Mouse (Mus musculus): ENCODE data around the gene Hoxb7.

Gene Hoxb7

DNA sequence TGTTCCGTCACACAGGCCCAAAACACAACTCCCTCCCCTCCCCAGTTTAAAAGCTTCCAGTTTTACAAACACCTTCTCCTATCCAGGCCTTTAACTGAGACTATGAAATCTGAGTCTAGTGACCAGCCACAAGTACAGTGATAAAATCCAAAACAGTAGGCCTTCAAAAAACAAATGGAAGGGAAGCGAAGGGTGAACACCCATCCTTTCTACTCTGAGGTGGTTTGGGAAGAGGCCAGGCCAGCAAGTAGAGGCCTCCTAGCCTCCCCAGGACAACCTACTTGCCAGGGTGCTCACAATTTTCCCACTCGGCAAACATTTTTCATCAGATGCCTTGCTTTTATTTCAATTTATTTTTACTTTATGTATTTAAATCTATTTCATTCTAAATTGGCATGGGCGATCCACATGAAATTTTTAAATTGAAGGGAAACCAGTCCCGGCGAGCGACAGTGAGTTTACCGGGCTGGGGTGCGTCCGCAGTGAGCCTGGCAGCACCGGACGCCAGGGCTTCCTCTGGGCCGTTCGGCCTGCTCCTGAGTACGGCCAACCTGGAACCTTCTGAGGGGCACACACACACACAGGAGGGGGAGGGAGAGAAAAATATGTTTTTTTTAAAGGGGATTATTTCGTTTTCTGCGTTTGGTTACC is 4.4 kb downstream of the Hoxb7 start:
- ChIA-PET POLR2A (interaction anchor here in 1 of 4 experiments (0.6 to 0.8 kb wide), 3 partner anchors 14 to 256 kb away, joined by 3 to 4 read pairs (median 3); partner anchors contain the start of gene Snf8), CTCF (interaction anchor here in 2 of 4 experiments (0.6 to 1.3 kb wide), 4 partner anchors 11 to 608 kb away, joined by 3 to 4 read pairs (median 4); no protein-coding TSS in a partner anchor)

- ChIA-PET POLR2A (interaction anchor here in 1 of 4 experiments (0.6 to 1.0 kb wide), 4 partner anchors 12 to 257 kb away, joined by 3 to 4 read pairs (median 3); partner anchors contain the start of gene Snf8), CTCF (interaction anchor here (0.6 to 1.9 kb wide), 8 partner anchors 12 to 871 kb away, joined by 3 to 12 read pairs (median 4); no protein-coding TSS in a partner anchor)
Observed at GRCm38 (mm10) chr11:96291681-96292564, 5.5 kb downstream of the Hoxb7 start, which contains the start of gene Hoxb6. Hoxb6 (plus strand) TSS chr11:96292476.

- POLR2A ChIA-PET: interaction anchor here in 1 of 4 experiments (1.0 kb wide), 2 partner anchors 10 to 18 kb away, joined by 3 to 4 read pairs; no protein-coding TSS in a partner anchor
- CTCF ChIA-PET: interaction anchor here in 3 of 4 experiments (0.8 to 1.9 kb wide), 6 partner anchors 9 to 1080 kb away, joined by 3 to 12 read pairs (median 4); partner anchors contain the start of gene Hoxb5 (in 1 of the 3)
Observed at GRCm38 (mm10) chr11:96292565-96293301, 6.3 kb downstream of the Hoxb7 start.

GRCm38 (mm10) chr11:96293302-96293921 is 7.0 kb downstream of the Hoxb7 start:
- CTCF ChIA-PET: interaction anchor here (0.7 to 1.9 kb wide), 7 partner anchors 10 to 1080 kb away, joined by 3 to 12 read pairs (median 4); partner anchors contain the start of gene Hoxb5 (in 1 of the 4)
- POLR2A ChIA-PET: interaction anchor here in 1 of 4 experiments (1.0 kb wide), 1 partner anchor 11 kb away, joined by 4 read pairs; no protein-coding TSS in a partner anchor

GRCm38 (mm10) chr11:96294245-96295091 is 8.0 kb downstream of the Hoxb7 start:
- POLR2A ChIA-PET: interaction anchor here in 1 of 4 experiments (0.7 to 1.3 kb wide), 4 partner anchors 10 to 219 kb away, joined by 3 to 6 read pairs (median 4); no protein-coding TSS in a partner anchor

GRCm38 (mm10) chr11:96295092-96295835 is 8.8 kb downstream of the Hoxb7 start:
- CTCF ChIA-PET: interaction anchor here (0.5 to 3.6 kb wide), 20 partner anchors 9 to 516 kb away, joined by 3 to 18 read pairs (median 3); partner anchors contain the start of genes Hoxb7 (in 1 of the 4) and Hoxb8 (in 1 of the 4)

More at GRCm38 (mm10) chr11:96294245-96295091, 8.0 kb downstream of the Hoxb7 start:
- CTCF ChIA-PET: interaction anchor here (0.5 to 3.6 kb wide), 12 partner anchors 9 to 515 kb away, joined by 3 to 18 read pairs (median 4); partner anchors contain the start of gene Hoxb5 (in 1 of the 4)

DNA sequence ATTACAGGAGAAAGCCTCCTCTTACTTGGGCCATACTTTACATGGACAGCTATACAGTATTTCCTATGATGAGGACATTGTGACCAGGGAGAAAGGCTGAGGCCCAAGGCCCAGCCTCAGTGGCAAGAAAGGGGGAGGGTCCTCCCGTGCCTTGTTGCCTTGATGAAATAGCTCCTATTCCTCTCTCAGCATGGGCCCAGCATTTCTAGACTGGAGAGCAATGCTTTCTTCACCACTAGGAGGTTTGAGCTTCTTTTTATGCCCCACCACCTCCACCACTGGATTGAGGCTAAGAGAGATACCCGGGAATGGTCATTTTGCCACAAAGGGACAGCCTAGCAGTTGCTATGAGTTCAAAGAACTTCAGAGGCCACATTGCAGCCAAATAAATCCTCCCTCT is 10.6 kb downstream of the Hoxb7 start:
- CTCF ChIA-PET: interaction anchor here in 3 of 4 experiments (0.5 to 3.6 kb wide), 9 partner anchors 10 to 256 kb away, joined by 3 to 18 read pairs (median 3); partner anchors contain the start of gene Hoxb8 (in 1 of the 3)
- POLR2A ChIA-PET: interaction anchor here in 2 of 4 experiments (0.6 to 1.6 kb wide), 3 partner anchors 18 to 526 kb away, joined by 3 to 4 read pairs (median 3); no protein-coding TSS in a partner anchor

More at GRCm38 (mm10) chr11:96295092-96295835, 8.8 kb downstream of the Hoxb7 start:
- POLR2A ChIA-PET: interaction anchor here in 3 of 4 experiments (0.6 to 1.6 kb wide), 11 partner anchors 8 to 376 kb away, joined by 3 to 6 read pairs (median 4); partner anchors contain the start of gene Hoxb5 (in 1 of the 3)

DNA sequence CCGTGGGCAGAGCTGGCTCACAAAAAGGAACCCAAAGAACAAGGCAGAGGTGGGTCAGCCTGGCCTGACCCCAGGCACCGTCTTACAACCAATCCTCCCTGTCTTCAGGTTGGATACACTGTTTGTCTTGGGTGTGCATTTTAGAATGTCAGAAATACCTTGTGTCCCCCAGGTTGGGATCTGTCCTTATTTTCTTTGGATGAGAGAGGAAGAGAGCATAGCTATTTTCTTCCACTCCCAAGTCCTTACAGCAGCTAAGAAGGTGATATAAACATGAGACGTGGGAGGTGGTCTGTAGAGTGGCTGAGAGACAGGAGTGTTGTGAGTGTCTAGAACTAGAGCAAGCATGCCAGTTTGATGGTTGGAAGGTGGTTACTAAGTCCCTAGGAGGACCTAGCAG is 11.0 kb downstream of the Hoxb7 start:
- ChIA-PET CTCF (interaction anchor here in 3 of 4 experiments (0.5 to 3.6 kb wide), 8 partner anchors 10 to 308 kb away, joined by 3 to 18 read pairs (median 4); no protein-coding TSS in a partner anchor), POLR2A (interaction anchor here in 3 of 4 experiments (0.6 to 0.9 kb wide), 4 partner anchors 13 to 779 kb away, joined by 3 to 4 read pairs (median 3); no protein-coding TSS in a partner anchor)

GRCm38 (mm10) chr11:96297968-96298635 is 11.7 kb downstream of the Hoxb7 start:
- POLR2A ChIA-PET: interaction anchor here in 2 of 4 experiments (0.6 to 0.9 kb wide), 2 partner anchors 14 to 778 kb away, joined by 3 to 4 read pairs; no protein-coding TSS in a partner anchor
- CTCF ChIA-PET: interaction anchor here in 3 of 4 experiments (0.5 to 3.6 kb wide), 6 partner anchors 11 to 314 kb away, joined by 3 to 18 read pairs (median 4); no protein-coding TSS in a partner anchor

GRCm38 (mm10) chr11:96298895-96299667 is 12.7 kb downstream of the Hoxb7 start:
- POLR2A ChIA-PET: interaction anchor here in 1 of 4 experiments (0.7 to 1.5 kb wide), 3 partner anchors 12 to 61 kb away, joined by 3 to 5 read pairs (median 4); partner anchors contain the start of gene Hoxb7

GRCm38 (mm10) chr11:96299781-96300180 is 13.4 kb downstream of the Hoxb7 start:
- ChIA-PET CTCF (interaction anchor here in 2 of 4 experiments (0.7 to 1.4 kb wide), 4 partner anchors 20 to 227 kb away, joined by 3 to 5 read pairs (median 4); no protein-coding TSS in a partner anchor), POLR2A (interaction anchor here in 2 of 4 experiments (0.6 to 1.5 kb wide), 4 partner anchors 13 to 132 kb away, joined by 3 to 4 read pairs (median 3); partner anchors contain the start of gene Hoxb7 (in 1 of the 2))

More at GRCm38 (mm10) chr11:96298895-96299667, 12.7 kb downstream of the Hoxb7 start:
- CTCF ChIA-PET: interaction anchor here in 1 of 4 experiments (0.7 kb wide), 1 partner anchor 227 kb away, joined by 5 read pairs; no protein-coding TSS in a partner anchor

DNA sequence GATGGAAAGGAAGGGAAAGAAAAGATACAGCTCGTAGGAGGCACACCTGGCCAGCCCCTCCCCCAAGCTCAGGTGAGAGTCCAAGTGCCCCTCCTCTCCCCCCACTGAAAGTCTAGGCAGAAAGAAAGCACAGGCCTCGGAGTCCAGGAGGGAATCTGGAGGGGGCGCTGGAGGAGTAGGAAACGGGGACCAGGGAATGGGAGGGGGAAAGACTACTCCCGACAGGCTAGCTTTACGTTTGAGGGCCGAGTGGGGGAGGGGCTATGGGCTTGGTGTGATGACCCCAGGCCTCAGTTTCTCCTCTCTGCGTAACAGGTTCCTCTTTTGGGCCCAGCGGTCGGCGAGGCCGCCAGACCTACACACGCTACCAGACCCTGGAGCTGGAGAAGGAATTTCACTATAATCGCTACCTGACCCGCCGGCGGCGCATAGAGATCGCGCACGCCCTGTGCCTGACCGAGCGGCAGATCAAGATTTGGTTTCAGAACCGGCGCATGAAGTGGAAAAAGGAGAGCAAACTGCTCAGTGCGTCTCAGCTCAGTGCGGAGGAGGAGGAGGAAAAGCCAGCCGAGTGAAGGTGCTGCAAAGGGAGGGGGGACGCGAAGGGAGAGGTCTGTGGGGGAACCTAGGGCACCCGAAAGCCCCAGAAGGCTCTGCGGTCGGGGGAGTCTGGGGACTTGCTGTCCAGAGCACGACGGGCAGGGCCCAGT is 14.1 kb downstream of the Hoxb7 start:
- CTCF ChIA-PET: interaction anchor here in 3 of 4 experiments (0.6 to 1.8 kb wide), 5 partner anchors 21 to 284 kb away, joined by 3 to 10 read pairs (median 4); no protein-coding TSS in a partner anchor
- POLR2A ChIA-PET: interaction anchor here in 2 of 4 experiments (0.6 to 1.5 kb wide), 6 partner anchors 16 to 133 kb away, joined by 3 to 5 read pairs (median 3); no protein-coding TSS in a partner anchor

GRCm38 (mm10) chr11:96301064-96301431 is 14.6 kb downstream of the Hoxb7 start:
- CTCF ChIA-PET: interaction anchor here in 3 of 4 experiments (0.6 to 2.2 kb wide), 7 partner anchors 16 to 284 kb away, joined by 3 to 10 read pairs (median 4); no protein-coding TSS in a partner anchor

More at GRCm38 (mm10) chr11:96301064-96301431, 14.6 kb downstream of the Hoxb7 start:
- POLR2A ChIA-PET: interaction anchor here in 2 of 4 experiments (0.6 to 1.0 kb wide), 4 partner anchors 18 to 134 kb away, joined by 3 to 5 read pairs (median 3); no protein-coding TSS in a partner anchor

Data from embryonic stem cell, embryonic (primary cell).